Mouse (Mus musculus) cerebellum, adult 11-12 months (tissue): ENCODE data around the gene Krt19.

ENCODE experiments used
- DNase-seq: peaks from one replicate; pipeline ENCODE4 v3.0.0; 2022

Gene Krt19

DNA sequence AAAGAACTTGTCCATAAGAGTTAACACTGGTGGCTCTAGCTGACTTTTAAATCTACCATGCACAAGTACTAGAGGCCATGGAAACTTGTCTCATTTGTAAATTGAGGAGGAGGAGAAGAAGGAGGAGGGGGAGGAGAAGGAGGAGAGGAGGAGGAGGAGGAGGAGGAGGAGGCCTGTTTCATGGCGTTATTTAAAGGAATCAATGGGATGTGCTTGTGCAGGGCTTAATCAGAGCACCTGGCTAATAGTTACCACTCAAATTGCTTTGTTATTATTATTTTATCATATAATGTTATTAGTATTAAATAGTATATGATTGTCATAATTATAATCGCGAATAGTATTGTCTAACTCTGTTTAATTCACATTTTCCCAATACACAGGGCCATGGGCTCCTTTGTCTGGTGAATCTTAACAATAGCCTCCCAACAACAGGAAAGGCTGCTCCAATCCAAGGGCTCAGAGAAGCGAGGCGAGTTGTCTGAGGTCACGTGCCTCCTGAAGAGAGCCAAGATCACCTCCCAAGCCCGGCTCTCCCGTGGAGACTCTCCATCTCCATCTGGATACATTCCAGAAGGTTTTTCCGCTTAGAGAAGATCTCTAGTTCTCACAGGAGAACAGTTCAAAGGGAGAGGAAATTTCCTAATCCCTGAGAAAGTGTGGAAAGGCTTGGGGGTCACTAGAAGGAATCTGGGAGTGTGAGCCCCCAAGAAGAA lies at the start of gene Krt19:
Gene Krt19 (minus strand): TSS at position 51 of the 716 bp plus-strand sequence.
- DNase-seq: no peak

DNA sequence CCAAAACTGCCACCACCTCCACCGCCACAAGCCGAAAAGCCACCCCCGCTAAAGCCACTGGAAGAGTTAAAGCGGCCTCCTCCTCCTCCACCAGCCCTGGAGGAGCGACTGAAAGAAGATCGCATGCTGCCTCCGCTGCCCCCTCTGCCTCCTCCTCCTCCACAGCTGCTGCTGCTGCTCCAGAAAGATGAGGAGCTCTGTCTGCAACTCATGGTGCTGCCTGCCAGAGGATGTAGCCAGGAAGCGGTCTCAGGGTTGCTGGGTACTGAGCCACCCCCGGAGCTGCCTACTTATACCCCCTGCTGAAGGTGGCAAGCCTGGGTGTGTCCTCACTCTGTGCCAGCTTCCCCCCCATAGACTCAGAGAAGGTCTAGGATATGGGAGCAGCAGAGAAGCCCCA lies 44.5 kb upstream of the Krt19 start, which contains the start of gene Krt9:
Gene Krt9 (minus strand): TSS at position 255 of the 400 bp plus-strand sequence.
- DNase-seq: no peak

DNA sequence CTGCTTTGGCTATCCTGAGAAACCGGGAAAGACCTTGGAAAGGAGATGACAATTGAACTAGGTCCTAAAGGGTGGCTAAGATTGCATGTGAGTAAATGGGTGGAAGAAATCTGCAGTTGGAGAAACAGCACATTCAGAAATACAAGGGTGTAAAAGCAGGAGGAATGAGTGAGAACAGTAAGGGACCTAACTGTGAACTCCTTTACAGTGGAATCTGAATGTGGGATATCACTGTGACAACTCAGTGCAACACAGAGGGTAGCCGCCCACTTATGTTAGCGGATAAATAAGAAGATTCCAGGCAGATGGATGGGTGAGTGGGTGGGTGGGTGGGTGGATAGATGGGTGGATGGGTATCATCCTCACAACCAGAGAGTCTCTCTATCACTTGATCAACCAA lies 43.4 kb upstream of the Krt19 start:
- no peak for DNase-seq

DNA sequence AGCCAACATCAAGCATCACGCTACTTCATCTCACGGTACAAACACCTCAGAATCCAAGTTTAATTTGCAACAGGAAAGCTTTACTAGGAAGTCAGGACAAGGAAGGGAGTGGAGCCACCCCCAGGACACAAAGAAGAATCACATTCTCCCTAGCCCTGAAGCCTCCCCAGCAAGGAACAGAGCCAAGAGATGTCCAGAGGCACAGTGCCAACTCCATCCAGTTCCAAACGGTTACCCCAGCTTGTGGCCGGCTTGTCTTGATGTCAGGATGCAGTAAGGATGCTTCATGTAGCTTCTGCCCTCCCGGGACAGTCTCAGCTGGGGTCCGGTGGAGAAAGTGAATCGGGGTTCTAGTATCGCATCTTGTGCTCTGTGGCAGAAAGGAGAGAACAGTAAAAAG lies 38.3 kb upstream of the Krt19 start:
- no peak for DNase-seq

DNA sequence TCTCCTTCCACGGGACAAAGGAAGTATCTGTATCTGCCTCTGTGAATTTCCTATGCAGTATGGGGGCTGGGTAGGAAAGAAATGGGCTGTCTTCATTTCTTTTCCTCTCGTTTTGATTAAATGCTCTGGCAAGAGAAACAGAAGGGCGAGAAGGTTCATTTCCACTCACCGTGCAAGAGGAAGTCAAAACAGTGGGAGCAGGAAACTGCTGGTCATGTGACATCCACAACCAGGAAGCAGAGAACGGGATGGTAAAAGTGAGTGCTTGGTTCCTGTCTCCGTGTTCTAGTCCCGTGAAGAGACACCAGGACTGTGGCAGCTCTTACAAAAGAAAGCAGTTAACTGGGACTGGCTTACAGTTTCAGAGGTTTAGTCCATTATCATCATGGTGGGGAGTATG lies 33.3 kb upstream of the Krt19 start:
- DNase-seq: no peak

DNA sequence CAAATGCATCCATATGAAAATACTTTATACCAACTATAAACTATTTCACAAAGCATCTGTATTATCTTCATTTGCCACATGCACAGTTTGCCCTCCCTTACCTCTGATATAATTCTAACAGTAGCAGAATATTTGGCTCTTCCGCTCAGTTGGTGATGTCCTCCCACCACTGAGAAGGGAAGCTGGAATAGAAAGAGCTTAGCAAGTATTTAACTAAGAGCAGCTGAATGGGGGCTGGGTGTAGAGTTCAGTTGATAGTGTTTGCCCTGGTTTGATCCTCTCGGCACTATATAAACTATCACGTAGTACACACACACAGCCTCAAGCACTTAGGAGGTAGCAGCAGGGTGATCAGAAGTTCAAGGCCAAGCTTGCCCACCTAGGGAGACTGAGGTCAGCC lies 30.8 kb upstream of the Krt19 start:
- no peak for DNase-seq

DNA sequence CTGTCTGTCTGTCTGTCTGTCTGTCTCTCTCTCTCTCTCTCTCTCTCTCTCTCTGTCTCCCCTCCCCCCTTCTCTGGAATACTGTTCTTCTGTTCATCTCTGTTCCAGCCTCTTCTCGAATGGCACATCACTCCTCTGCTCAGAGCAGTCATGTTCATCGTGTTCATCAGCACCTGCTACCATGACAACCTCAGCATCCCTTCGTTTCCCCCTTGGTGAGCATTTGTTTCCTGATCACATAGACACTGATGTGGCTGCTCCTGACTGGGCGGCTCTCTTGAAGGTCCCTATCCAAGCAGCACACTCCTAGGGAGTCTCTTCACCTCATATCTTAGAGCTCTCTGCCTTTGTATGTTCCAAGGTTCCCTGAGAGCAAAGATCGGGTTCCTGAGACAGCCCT lies 29.8 kb upstream of the Krt19 start:
- no peak for DNase-seq

DNA sequence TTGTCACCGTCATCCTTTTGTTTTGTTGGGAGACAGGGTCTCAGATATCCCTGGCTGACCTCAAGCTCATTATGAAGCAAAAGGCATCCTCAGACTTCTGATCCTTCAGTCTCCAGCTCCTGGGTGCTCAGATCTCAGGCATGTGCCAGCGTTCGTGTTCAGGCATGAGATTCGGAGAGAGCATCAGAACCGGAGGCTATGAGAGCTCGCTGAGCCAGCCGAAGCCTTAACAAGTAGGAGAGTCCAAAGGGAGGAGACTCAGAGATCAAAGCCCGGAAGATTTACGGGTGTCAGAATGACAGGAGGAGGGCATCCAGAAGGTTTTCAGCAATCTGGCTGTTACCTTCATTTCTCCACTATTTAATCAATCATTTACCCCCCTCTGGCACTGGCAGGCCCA lies 28.3 kb upstream of the Krt19 start:
- no peak for DNase-seq

DNA sequence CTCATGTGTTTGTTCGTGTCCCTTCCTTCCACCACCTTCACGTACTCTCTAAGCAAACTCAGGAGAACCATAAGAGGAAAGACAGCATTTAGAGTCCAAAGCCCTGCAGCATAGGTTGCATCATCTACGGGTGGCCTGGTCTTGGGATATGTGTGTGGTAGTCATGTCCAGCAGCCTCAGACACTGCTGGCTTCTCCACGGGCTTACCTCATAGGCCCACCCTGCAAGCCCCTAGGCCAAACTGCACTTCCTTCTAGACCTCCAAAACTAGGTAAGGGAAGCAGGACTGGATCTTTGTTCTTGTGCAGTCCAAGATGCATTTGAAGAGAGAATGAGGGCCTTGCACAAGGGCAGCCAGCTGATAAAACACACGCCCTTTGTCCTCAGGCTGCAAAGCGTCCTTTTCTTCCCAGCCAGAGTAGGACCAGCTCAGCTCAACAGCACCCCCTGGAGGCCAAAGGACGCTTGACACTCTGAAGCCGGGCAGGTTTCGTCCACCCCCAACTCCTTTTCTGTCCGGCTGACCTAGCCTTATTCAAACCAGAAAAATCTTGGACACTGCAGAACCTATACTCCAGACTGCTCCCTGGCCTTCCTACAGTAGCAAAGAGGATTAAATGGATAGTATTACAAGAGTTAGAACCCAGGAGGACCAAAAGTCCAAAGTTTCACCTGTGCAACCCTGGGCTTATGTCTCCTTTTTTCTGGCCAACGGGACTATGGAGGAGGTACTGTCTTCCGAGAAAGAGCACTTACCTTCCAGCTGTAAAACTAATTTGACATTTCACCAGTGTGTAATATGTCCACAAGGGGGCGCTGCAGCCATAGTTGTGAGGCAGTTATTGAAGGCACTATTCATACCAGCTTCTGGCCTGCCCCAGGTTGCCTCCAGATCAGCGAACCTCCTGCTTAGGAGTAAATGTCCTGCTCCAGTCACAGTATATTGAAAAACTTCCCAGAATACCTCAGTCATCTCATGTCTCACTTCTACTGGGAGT lies 20.6 kb upstream of the Krt19 start:
- peak; percentile 4 for DNase-seq

DNA sequence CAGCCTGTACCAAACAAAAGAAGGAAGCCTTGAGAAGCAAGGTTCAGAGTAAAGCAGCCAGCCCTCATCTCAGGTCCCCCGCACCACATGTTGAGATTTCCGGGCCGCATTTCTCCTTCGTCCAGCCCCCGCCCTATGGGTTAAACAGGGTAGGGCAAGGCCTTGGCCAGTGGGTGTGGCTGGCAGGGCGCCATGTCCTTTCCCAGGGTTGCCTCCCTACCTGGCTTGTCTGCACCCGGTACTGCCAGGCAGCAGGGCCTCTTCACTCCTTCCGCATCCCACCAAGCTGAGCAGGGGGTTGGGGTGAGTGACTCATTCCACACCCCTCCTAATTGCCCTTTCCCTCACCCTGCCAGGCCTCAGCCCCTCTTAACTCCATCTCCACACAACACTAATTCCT lies 19.6 kb upstream of the Krt19 start:
- DNase-seq: no peak

DNA sequence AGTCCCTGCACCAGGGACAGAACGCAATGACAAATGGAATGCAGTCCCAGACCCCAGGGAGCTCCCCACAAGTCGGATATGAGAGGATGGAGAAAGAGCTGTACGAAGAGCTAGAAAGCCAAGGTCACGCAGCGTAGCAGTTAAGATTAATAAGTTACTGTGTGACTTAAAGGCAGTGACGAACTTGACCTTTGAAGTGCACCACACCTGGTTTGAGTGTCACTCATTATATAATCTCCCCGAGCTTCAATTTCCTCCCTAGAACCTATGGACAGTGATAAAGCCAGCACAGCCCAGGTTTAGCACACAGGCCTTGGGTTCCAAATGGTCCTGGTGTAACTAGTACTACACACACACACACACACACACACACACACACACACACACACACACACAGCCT lies 15.9 kb upstream of the Krt19 start:
- DNase-seq: no peak

DNA sequence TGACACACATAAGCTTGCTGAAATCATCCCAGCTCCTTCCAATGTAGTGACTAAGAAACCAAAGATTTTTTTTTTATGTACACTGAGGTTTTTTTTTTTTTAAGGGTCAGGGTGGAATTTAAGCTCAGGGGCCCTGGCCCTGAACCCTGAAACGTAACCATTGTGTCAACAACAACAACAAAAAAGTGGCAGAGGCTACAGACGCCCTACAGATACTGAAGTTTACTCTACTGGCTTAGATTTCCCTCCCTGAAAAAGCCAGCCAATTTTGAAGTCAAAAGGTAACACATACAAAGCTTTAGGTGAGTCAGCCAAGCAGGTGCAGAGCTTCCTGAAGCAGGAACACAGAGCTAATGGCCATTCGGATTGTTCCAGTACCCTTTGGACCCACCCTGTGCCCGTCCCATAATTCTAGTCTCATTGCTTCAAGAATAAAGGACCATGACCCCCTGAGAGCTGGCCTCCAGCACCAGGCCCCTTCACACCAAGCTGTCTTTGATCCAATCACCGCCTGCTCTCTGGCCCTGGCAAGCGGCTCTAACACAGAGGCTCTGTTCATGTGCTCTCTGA lies 9.5 kb upstream of the Krt19 start:
- DNase-seq: no peak

DNA sequence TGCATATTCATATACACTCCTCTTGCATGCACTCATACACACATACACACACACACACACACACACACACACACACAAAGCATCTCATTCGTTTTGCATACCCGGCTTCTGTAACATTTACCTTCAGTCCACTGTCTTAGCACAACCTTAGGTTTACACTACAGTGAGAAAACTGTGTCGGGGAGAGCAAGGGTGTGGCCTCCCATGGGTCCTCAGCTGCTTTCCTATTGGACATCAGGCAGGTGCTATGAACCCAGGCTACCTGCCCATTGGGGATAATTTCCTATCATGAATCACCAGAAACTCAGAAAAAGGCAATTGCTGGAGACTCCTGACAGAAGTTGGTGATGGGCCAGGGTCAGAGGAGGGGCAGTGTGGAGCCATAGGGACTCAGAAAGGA lies 8.9 kb upstream of the Krt19 start:
- no peak for DNase-seq

DNA sequence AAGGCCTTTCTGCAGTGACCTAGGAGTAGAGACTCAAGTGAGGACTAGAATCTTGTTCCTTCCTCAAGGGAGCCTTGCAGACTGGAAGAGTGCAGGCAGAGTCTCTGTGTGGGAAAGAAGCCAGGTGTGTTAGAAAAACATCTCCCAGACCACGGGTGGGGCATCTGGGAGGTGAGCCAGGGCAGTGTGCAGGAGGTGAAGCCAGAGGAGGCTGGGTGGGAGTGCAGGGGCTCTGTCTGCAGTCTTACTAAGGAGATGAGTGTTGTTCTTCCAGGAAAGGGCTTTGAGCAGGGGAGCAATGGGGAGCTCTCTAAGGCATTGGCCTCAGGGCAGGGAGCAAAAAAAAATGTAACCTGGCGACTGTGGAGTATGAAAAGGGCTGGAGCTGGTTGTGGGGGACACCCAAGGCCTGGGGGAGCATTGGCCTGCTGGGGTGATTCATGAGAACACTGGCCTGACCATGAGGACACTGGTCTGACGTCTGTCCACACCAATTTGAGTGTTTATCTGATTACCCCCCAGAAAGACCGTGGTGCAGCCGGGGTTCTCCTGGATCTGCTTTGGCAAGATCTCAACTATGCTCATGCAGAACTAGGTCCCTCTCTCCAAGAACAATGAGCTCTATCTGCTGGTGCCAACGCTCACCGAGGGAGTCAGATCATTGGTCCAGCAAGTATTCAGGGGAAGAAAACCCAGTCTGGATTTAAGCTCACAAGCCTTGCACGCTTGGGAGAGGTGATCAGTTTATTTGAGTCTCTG lies 7.2 kb upstream of the Krt19 start:
- no peak for DNase-seq

DNA sequence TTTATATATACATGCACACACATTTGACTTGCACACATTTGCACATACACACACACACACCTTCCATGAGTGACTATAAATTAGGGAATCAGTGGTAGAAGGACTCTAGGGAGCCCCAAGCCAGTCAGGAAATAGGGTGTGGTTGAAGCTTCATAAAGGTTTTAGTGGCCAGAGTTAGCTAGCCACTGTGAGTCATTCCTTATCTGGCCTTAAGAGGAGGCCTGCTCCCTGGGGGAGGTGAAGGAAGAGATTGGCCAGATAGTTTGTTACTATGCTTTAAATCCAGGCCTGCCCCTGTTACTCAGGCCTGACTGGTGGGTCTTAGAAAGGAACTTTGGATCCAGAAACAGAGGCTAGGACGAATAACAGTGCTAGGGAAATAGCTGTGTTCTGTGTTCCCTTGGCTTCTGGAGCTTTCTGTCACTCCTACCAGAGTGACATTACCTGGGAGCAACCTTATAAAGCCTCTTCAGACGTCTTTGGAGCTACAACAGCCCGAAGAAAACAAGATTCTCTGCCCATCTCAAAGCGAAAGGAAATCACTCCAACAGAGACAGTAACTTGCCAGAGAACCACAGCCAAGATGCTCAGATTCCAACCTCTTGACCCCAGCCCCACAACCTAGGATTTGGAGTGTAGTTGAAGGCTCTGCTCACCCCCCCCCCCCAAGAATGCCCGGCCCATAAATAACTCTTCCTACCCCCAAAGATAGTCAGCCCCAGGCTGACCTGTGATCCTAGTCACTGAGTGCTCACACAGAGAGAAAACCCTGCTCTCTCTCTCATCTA lies 705 bp downstream of the Krt19 start:
- no peak for DNase-seq

DNA sequence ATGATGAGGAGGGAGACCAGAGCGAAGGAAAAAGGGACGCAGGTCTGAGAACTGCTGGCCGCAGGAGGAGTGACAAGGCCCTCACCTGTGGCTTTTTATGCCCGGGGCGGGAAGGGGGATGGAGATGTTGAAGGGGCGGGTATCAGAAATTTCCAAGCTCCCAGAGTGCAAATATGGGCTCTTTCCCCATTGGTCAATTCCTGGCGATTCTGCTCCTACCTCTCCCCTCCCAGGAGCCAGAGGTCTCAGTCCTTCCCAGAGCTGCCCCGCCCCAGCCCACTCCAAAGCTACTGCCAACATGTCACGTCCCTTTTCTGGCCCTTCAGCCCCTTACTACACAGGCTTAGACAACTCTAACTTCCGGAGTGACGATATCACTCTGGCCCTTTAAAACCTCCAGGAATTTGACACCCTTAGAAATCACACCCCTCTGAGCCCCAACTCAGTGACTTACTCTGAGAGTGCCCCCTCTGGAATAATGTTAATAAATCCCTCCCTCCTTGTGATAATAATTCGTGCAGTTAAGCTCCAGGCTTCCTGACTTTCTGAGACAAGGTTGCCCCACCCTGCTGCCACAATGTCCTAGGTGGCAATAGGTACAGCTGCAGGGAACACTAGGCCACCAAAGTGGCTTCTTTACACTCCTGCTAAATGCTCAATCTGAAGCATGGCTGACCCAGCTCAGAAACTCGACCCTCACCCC lies 2.5 kb downstream of the Krt19 start:
- DNase-seq: no peak

DNA sequence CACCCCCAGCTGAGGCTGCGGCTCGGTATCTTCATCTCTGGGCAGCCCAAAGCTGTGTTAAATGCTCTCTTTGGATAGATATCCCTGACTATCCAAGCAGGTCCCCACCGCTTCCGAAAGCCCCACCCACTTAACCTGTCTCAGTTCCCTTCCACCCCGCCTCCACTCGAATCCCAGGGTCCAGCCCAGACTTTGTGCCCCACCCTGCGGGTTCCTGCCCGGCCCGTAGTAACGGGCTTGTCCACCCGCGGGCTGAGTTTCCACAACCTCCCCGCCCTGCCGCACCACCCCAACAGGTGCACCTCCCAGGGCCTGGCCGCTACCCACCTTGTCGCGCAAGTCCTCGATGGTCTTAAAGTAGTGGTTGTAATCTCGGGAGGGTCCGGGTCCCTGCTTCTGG lies 3.4 kb downstream of the Krt19 start:
- no peak for DNase-seq

DNA sequence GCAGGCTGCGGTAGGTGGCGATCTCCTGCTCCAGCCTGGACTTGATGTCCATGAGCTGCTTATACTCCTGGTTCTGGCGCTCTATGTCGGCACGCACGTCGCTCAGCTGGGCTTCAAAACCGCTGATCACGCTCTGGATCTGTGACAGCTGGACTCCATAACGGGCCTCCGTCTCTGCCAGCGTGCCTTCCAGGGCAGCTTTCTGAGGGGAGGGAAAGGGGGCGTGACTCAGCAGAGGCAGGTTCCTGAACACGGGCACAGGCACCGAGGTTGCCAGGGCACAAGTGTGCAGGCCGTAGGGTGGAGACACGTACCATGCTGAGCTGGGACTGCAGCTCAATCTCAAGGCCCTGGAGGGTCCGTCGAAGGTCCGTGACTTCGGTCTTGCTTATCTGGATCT lies 7.5 kb downstream of the Krt19 start:
- DNase-seq: no peak

DNA sequence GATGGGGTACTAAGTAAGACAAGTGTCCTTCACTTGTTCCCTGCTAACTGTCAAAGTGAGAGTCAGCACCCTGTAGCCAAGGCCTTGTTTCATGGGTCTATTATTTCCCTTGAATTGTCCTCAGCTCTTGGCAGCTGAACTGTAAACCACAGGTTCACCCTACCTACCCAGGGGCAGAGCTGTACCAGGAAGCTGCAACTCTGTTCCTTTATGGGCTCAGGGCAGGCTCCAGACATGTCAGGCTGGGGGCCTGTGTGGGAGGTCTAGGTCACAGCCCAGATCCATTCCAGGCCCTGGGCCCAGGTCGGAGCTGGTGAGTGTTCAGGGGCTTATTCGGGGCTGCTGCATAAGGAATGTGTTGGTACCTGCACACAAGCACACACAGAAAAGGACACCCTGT lies 9.1 kb downstream of the Krt19 start:
- DNase-seq: no peak

DNA sequence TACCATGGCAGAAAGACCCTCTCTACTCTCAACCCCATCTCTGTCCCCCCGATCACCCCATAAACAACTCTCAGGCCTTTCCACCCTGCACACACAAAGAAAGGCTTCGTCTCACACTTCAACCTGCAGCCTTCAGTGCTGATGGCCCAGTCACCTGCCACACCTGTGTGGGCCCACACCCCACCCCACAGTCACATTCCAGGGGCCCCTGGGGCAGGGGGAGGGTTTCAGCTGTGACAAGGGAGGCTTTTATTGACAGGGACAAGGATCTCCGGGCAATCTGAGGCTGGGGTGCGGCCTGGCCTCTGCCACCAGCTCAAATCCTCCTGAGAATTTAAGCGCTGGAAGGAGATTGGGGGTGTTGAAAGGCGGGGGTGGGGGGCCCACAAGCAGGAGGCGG lies 9.7 kb downstream of the Krt19 start:
- DNase-seq: no peak

DNA sequence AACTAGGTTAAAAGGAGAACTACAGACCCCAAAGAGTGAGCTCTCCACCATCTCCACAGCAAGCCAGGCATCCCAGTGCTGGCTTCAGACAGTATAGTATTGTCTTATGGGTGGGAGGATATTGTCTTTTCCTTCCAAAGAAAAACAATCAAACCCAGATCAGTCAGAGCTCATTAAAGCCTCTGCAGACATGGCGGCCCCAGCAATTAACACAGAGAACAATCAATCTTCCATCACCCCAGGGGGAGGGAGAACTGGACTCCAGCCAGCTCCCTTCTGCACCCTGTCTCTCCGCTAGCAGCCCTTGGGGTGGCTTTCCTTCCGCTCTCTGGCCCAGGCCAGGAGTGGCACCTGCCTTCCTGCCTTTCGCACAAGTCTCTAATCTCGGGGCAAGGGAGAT lies 10.8 kb downstream of the Krt19 start:
- no peak for DNase-seq

DNA sequence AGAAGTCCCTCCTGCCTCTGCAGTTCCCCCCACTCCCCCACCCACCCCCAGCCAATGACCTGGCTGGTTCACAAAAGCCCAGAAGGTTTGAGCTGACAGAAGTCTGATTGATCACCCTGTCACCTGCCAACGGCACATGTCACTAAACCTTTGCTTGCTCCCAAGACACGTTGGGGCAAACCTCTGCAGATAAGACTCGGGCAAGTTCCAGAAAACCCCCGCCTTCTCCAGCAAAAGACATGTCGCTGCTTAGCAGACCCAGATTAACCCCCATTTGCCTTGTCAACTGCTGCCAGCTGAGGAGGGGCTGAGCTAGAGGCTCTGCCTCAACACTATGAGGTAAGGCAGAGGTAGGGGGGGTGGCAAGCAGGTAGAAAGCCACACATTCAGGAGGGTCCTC lies 11.9 kb downstream of the Krt19 start:
- no peak for DNase-seq
